Mouse (Mus musculus) neural tube, embryonic 10.5 days (tissue): Measurements from ENCODE around the gene Vmn1r234.
"Not testable (repeated sequence)": the region's sequence is repeated elsewhere in the genome, so short reads cannot be mapped to it uniquely, and the experiment has no call there.

ENCODE experiments used
- DNase-seq: peaks from one replicate; pipeline ENCODE4 v3.0.0-alpha.2; 2017; ENCODE audit warnings: low spot score; ENCODE audit errors: extremely low spot score

Vmn1r234 gene

DNA sequence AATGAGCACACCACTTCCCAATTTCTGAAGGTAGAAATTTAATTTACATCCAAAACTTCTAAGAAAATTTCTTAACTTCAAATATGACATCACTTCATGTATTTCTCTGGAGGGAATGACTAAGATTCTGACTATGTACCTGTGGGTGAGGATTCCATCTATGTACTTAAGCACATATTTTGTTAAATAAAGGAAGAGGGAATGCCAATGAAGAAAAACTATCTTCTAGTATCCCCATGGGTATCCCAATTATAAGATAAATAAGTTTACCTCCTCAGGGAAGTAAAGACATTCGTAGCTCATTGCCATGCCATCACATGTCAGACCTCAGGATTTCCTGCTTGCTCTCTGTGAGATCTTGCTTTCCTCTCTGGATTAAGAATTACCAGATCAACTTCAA is at the start of gene Vmn1r234:
Vmn1r234 (plus strand) TSS at position 301 of the 400 bp plus-strand sequence.
- no peak for DNase-seq

DNA sequence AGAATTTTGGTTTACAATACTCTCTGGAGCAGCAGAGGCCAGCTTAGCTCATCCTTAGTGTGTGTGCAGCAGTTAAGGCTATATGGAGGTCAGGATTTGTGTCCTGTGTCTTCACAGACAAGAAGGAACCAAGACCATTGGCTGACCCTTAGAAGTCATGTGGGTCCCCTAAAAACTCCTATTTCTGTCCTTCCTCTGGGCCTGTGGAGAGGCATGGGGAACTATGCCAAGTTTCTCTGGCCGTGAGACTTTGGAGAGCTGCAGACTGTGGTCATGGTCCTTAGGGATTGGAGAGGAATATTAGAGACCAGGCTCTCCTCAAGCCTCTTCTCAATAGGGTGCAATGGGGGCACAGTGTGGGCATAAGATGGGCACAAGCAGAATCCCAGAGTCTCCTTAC is 14.8 kb upstream of the Vmn1r234 start:
- not testable (repeated sequence) for DNase-seq

DNA sequence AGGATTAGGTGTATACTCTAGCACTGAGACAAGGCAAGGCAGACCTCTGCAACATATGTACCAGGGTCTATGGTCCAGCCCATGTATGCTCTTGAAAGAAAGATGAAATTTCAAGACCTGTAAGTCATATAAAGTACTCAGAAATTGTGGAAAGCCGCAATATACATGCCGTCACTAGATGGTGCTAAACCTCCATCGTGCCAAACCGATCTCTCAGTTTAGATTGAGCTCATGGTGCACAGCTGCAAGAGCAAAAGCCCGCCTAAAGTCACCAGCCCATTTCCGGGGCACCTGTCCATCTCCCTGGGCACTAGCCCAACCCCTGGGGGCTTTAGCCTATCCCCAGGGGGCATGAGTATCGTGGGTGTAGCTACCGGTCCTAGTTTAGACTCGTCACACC is 5.8 kb downstream of the Vmn1r234 start:
- DNase-seq, result peak; percentile 35

GRCm38 (mm10) chr17:21256111-21256510 is 30.2 kb downstream of the Vmn1r234 start, which contains the start of gene Vmn1r235:
Vmn1r235 (plus strand) TSS chr17:21256411.
- no peak for DNase-seq

- peak; percentile 13 for DNase-seq
Measured at GRCm38 (mm10) chr17:21272103-21272502, 46.2 kb downstream of the Vmn1r234 start.

GRCm38 (mm10) chr17:21282642-21283041 is 56.8 kb downstream of the Vmn1r234 start, which contains the start of gene Vmn1r236:
Vmn1r236 (plus strand) TSS chr17:21282942.
- no peak for DNase-seq

DNA sequence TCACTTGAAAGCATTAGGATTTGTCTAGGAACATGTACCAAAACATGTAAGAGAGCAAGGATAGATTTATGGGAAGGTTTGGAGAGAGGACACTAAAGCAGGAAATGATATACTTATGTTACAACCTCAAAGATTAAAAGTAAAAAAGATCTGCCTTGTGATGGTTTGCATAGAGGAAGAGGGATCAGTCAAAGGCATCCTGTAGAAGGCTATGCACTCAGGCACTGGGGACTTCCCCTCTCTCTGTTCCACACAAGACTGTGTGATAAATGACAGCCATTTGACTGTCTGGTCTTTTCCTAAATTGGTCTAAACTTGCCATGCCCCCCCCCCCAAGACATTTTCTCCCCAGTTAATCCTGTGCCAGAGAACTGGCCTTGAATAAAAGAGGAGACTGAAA is 58.5 kb downstream of the Vmn1r234 start:
- DNase-seq, result no peak
